Mouse (Mus musculus) hematopoietic stem cell, adult 5-6 weeks (primary cell): ENCODE measurements around the gene Msrb2. TPM values are rescaled to one million over a fixed set of nuclear protein-coding genes. Genes with fewer than 3 reads are reported as not detected.

Source experiments
- ATAC-seq, 2 experiments: fragments of 125-278 bp in 1 of 2; replicated peaks in 1 of 2; 2 replicates each; pipeline ENCODE4 v1.8.0; 2016 to 2017; ENCODE audit warnings: inconsistent platforms in 2 of 2, mild to moderate bottlenecking in 2 of 2, moderate number of reproducible peaks in 2 of 2, low read depth in 1 of 2, moderate TSS enrichment in 1 of 2; ENCODE audit not compliant: low FRiP score in 2 of 2, poor library complexity in 2 of 2, severe bottlenecking in 2 of 2, insufficient read depth in 1 of 2, low TSS enrichment in 1 of 2
- total RNA-seq: library from RNA; stranded (forward); fragments of 172-1452, 232-1000 nt; gene quantifications from 2 replicates; pipeline ENCODE4 v1.2.3, GENCODE M21; 2017

Msrb2 gene
- total RNA-seq: 32.8 and 32.9 TPM in 2 replicates

- ATAC-seq: peak; percentile 87 to 88
These were observed at the start of gene Msrb2 for GRCm38 (mm10) chr2:19371390-19372158. Msrb2 (plus strand) TSS chr2:19371440.

- no peak for ATAC-seq
These were observed 48.8 kb upstream of the Msrb2 start for GRCm38 (mm10) chr2:19322448-19322847.

- no peak for ATAC-seq
These were observed 44.9 kb upstream of the Msrb2 start for GRCm38 (mm10) chr2:19326376-19326775.

- ATAC-seq: 0 out of 4 replicates have a peak, but pooled peaks of 1 of the 2 experiments have one; percentile 27
These were observed 43.4 kb upstream of the Msrb2 start for GRCm38 (mm10) chr2:19327811-19328210.

GRCm38 (mm10) chr2:19343901-19344635, 27.2 kb upstream of the Msrb2 start:
- ATAC-seq: peak; percentile 26 to 33; a peak in 3 of 4 replicates

GRCm38 (mm10) chr2:19344636-19345413, 26.4 kb upstream of the Msrb2 start:
- ATAC-seq: peak; percentile 85 to 91

- no peak for ATAC-seq
These were observed 25.8 kb upstream of the Msrb2 start for GRCm38 (mm10) chr2:19345414-19345964.

GRCm38 (mm10) chr2:19348454-19348853, 22.8 kb upstream of the Msrb2 start:
- ATAC-seq: no peak

- ATAC-seq: no peak
These were observed 21.1 kb upstream of the Msrb2 start for GRCm38 (mm10) chr2:19350167-19350566.

- ATAC-seq: peak; percentile 32 to 58; a peak in 2 of 4 replicates
These were observed 19.5 kb upstream of the Msrb2 start for GRCm38 (mm10) chr2:19351615-19352253.

GRCm38 (mm10) chr2:19353158-19353557, 18.1 kb upstream of the Msrb2 start:
- no peak for ATAC-seq

GRCm38 (mm10) chr2:19362880-19363279, 8.4 kb upstream of the Msrb2 start:
- ATAC-seq: no peak

- no peak for ATAC-seq
These were observed 4.8 kb upstream of the Msrb2 start for GRCm38 (mm10) chr2:19366426-19366825.

GRCm38 (mm10) chr2:19367114-19367513, 4.1 kb upstream of the Msrb2 start:
- ATAC-seq: no peak

GRCm38 (mm10) chr2:19373695-19374094, 2.5 kb downstream of the Msrb2 start:
- no peak for ATAC-seq

- ATAC-seq: no peak
These were observed 9.3 kb downstream of the Msrb2 start for GRCm38 (mm10) chr2:19380446-19380950.

- no peak for ATAC-seq
These were observed 9.7 kb downstream of the Msrb2 start for GRCm38 (mm10) chr2:19380986-19381385.
